Mouse (Mus musculus) stomach, postnatal 0 days (tissue): ENCODE measurements around the gene Natd1.

Source experiments
- CTCF ChIP-seq: IDR thresholded peaks from 2 replicates; pipeline ENCODE4 v1.5.1; 2016; ENCODE audit warnings: antibody characterized with exemption, low read depth, mild to moderate bottlenecking, moderate library complexity
- EP300 ChIP-seq: optimal IDR thresholded peaks from 2 replicates; pipeline ENCODE3; 2016; ENCODE audit warnings: antibody characterized with exemption

- TF ChIP-seq CTCF (peak; percentile 17; the same call in 1 of the 2 replicates), EP300 (no peak)
Observed at GRCm38 (mm10) chr11:60931282-60931868, 16.8 kb upstream of the Natd1 start.
